Mouse (Mus musculus): ENCODE measurements around the gene Immp2l. TPM values are rescaled to one million over a fixed set of nuclear protein-coding genes. Genes with fewer than 3 reads are reported as not detected.

Gene Immp2l
- polyA plus RNA-seq, 1 experiment from 2014 or later = 8.5 TPM

DNA sequence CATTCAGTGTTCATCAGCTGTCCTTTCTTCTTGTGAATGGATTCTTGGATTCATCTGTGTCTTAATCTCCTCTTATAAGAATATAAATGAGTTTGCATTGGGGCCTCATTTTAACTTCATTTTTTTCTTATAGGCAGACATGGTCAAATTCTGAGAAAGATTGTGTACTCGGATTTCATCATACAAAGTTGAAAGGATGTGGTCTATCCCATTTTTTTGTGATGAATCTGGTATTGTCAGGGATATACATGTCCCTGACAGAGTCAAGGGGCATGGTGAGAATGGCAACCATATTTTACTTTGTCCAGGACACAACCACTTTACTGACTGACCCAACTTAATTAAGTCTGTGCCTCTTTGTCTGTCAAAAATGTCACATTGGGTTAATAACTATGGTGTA, 925.5 kb downstream of the Immp2l start:
- Histone ChIP-seq H3K4me1 (replicated peaks) (peaks cover under 1% of the 10 kb centered on the region; the same call in 1 of the 2 replicates), H3K27me3 (no peaks in the 10 kb centered on the region), H3K27ac (replicated peaks) (no peak overlapping the region), H3K9ac (no peak overlapping the region), H3K36me3 (no peaks in the 10 kb centered on the region), H3K4me2 (no peak overlapping the region), H3K9me3 (no peaks in the 10 kb centered on the region), H3K4me3 (no peak overlapping the region)
- no peak for ATAC-seq (ENCODE audit: low read depth)
- whole genome bisulfite sequencing = 87% methylated on average over 1 of the region's 1 CpGs

DNA sequence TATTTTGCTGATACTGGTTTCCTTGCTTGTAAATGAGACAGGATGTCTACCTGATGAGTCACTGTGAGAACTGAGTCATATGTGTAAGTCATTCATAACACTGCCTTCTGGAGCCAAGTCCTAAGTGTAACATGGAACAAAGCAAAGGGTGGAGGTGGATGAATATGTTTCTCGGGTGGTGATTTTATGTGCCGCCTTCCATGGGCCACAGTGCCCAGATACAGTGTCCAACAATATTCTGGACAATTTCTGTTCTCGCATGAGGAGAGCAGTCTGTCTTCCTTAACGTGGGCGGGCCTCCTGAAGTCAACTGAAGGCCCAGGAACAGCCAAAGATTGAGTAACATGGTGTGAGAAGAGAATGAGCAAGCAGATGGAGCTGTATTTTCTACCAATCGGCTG, 926.0 kb downstream of the Immp2l start:
- no peak overlapping the region for H3K4me3 ChIP-seq
- ATAC-seq (ENCODE audit: low read depth) = no peak
- no peak overlapping the region for H3K27ac ChIP-seq (replicated peaks)
- H3K27me3 ChIP-seq = no peaks in the 10 kb centered on the region
- 92% methylated on average over 6 of the region's 6 CpGs for WGBS
- no peak overlapping the region for H3K9ac ChIP-seq
- H3K9me3 ChIP-seq = no peaks in the 10 kb centered on the region
- no peaks in the 10 kb centered on the region for H3K36me3 ChIP-seq
- no peak overlapping the region for H3K4me2 ChIP-seq
- H3K4me1 ChIP-seq (replicated peaks) = no peaks in the 10 kb centered on the region

- H3K36me3 ChIP-seq = no peaks in the 10 kb centered on the region
- H3K4me2 ChIP-seq = no peak overlapping the region
- H3K4me1 ChIP-seq (replicated peaks) = no peaks in the 10 kb centered on the region
- ATAC-seq (ENCODE audit: low read depth) = no peak
- no peak overlapping the region for H3K4me3 ChIP-seq
- H3K27me3 ChIP-seq = no peaks in the 10 kb centered on the region
- WGBS = 97% methylated on average over 2 of the region's 2 CpGs
- H3K9me3 ChIP-seq = no peaks in the 10 kb centered on the region
- H3K27ac ChIP-seq (replicated peaks) = no peak overlapping the region
- H3K9ac ChIP-seq = no peak overlapping the region
Measured at GRCm38 (mm10) chr12:41950726-41951125, 926.8 kb downstream of the Immp2l start.

- Histone ChIP-seq H3K36me3 (no peaks in the 10 kb centered on the region), H3K27ac (replicated peaks) (no peak overlapping the region), H3K4me1 (replicated peaks) (no peaks in the 10 kb centered on the region), H3K9ac (no peak overlapping the region), H3K27me3 (no peaks in the 10 kb centered on the region), H3K4me2 (no peak overlapping the region), H3K9me3 (no peaks in the 10 kb centered on the region), H3K4me3 (no peak overlapping the region)
- ATAC-seq (ENCODE audit: low read depth) = no peak
- 63% methylated on average over 4 of the region's 4 CpGs for WGBS
Measured at GRCm38 (mm10) chr12:41961038-41961437, 937.1 kb downstream of the Immp2l start.

DNA sequence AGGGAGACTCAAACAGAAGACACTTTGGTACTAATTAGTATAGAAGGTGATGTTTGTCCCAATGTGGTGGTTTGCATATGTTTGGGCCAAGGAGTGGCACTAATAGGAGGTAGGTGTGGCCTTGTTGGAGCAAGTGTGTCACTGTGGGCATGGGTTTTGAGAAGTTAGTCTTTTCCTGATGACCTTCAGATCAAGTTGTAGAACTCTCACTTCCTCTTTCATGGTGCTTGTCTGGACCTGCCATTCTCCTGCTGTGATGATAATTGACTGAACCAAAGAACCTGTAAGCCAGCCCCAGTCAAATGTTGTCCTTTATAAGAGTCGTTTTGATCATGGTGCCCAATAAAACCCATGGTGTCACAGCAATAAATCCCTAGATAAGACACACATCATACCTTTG, 967.5 kb downstream of the Immp2l start:
- no peaks in the 10 kb centered on the region for H3K27me3 ChIP-seq
- no peak for ATAC-seq (ENCODE audit: low read depth)
- H3K36me3 ChIP-seq = no peaks in the 10 kb centered on the region
- no peak overlapping the region for H3K9ac ChIP-seq
- no peak overlapping the region for H3K27ac ChIP-seq (replicated peaks)
- no peaks in the 10 kb centered on the region for H3K4me1 ChIP-seq (replicated peaks)
- no peak overlapping the region for H3K4me2 ChIP-seq
- 65% methylated on average over 1 of the region's 1 CpGs for WGBS
- H3K4me3 ChIP-seq = no peak overlapping the region
- H3K9me3 ChIP-seq = no peaks in the 10 kb centered on the region

All from neural tube, embryonic 13.5 days (tissue).